Mouse (Mus musculus) C2C12 (cell line): Measurements from ENCODE around the gene Igfn1. TPM values are rescaled to one million over a fixed set of nuclear protein-coding genes. Genes with fewer than 3 reads are reported as not detected.
A peak's percentile ranks its signal among the peaks of the same experiment; 100 is the strongest.

ENCODE experiments used
- H3K27me3 ChIP-seq: one replicate; pipeline ENCODE4 v1.6.1; 2011; ENCODE audit not compliant: control insufficient read depth, insufficient read depth, insufficient read length
- H3K36me3 ChIP-seq: one replicate; pipeline ENCODE4 v1.6.1; 2011; ENCODE audit not compliant: control insufficient read depth, insufficient read depth
- H3K4me3 ChIP-seq: one replicate; pipeline ENCODE4 v1.5.1; 2011; ENCODE audit warnings: mild to moderate bottlenecking, control low read depth; ENCODE audit not compliant: poor library complexity, insufficient read depth, severe bottlenecking
- H3K79me2 ChIP-seq: one replicate; pipeline ENCODE4 v1.6.1; 2011; ENCODE audit not compliant: control insufficient read depth, insufficient read depth
- H3K79me3 ChIP-seq: one replicate; pipeline ENCODE4 v1.6.1; 2011; ENCODE audit warnings: low read depth, control low read depth
- H3ac ChIP-seq: one replicate; pipeline ENCODE3; 2011; ENCODE audit warnings: low read depth; ENCODE audit not compliant: control insufficient read depth, insufficient read length
- CEBPB ChIP-seq: IDR thresholded peaks from one replicate; pipeline ENCODE4 v1.6.1; 2011; ENCODE audit warnings: low read depth, mild to moderate bottlenecking, control low read depth, moderate library complexity
- CTCF ChIP-seq: IDR thresholded peaks from one replicate; pipeline ENCODE4 v1.5.1; 2011; ENCODE audit not compliant: control insufficient read depth, insufficient read depth, insufficient read length
- FOSL1 ChIP-seq: IDR thresholded peaks from one replicate; pipeline ENCODE4 v1.8.0; 2011; ENCODE audit warnings: mild to moderate bottlenecking, low read length; ENCODE audit not compliant: poor library complexity, insufficient read depth, severe bottlenecking
- MAX ChIP-seq: IDR thresholded peaks from one replicate; pipeline ENCODE4 v1.6.1; 2011; ENCODE audit warnings: mild to moderate bottlenecking, control low read depth
- MYOD1 ChIP-seq: IDR thresholded peaks from one replicate; pipeline ENCODE4 v1.6.1; 2011; ENCODE audit warnings: low read depth; ENCODE audit not compliant: control insufficient read depth, insufficient read length
- MYOG ChIP-seq: IDR thresholded peaks from one replicate; pipeline ENCODE4 v1.6.1; 2011; ENCODE audit not compliant: control insufficient read depth, insufficient read length; ENCODE audit errors: extremely low read depth
- USF1 ChIP-seq: IDR thresholded peaks from one replicate; pipeline ENCODE4 v1.6.1; 2011; ENCODE audit warnings: low read depth, mild to moderate bottlenecking, control low read depth, moderate library complexity
- polyA plus RNA-seq: library from polyadenylated mRNA; unstranded; fragments of >200 nt; fragmentation: generic; extraction: Trizol; gene quantifications from one replicate; pipeline ENCODE4 v1.2.1, GENCODE M21; 2012; ENCODE audit warnings: missing spikeins

Igfn1 gene
- polyA plus RNA-seq, 1 experiment = 0.06 TPM

DNA sequence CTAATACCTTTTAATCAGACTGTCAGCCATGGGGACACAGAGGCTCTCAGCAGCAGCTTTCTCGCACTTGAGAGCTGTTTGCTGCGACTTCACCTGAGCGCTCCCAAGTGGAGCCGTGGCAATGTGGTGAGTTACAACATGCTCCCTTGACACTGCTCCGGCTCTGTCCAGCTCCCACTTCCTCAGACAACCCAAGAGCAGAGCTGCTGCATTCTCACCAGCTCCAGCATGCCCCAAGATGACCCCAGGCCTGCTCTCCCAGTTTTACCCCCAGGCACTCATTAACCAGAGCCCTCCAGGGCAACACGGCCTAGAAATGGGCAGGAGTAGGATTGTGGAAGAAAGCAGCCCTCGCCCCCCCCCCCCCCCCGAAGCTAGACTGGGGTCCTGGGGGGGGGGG, 25.6 kb upstream of the Igfn1 start:
- H3K79me2 ChIP-seq = no peaks in the 10 kb centered on the region
- H3K36me3 ChIP-seq = no peaks in the 10 kb centered on the region
- H3K27me3 ChIP-seq = no peaks in the 10 kb centered on the region
- no peaks in the 10 kb centered on the region for H3K79me3 ChIP-seq
- no peak for TF ChIP-seq FOSL1
- no peak for TF ChIP-seq MAX
- no peak for TF ChIP-seq MYOD1
- TF ChIP-seq CEBPB = no peak
- no peak for TF ChIP-seq USF1
- no peak for TF ChIP-seq MYOG
- no peak for TF ChIP-seq CTCF
- H3K4me3 ChIP-seq = no peak overlapping the region
- no peak overlapping the region for H3ac ChIP-seq

DNA sequence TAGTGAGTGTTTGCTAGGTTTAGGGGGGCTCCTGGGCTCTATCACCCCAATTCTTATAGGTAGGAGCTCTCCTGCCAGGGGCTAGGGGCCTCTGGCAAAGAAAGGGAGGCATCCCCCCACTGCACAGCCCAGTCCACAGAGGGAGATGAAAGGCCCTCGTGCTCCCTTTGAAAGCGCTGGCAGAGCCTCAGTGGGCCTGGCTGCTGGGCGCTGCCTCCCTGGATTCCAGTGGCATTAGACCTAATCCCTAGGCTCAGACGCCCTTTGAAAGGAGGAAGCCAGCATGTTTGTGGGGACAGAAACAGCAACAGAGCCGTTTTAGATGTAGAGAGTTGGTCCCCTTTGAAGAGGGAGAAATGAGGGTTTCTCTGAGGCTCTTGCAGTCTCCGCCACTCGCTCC, 24.1 kb upstream of the Igfn1 start:
- TF ChIP-seq MAX (no peak), CTCF (no peak), USF1 (no peak), CEBPB (no peak), FOSL1 (no peak), MYOG (no peak), MYOD1 (no peak)
- Histone ChIP-seq H3K27me3 (no peaks in the 10 kb centered on the region), H3ac (no peak overlapping the region), H3K36me3 (no peaks in the 10 kb centered on the region), H3K4me3 (no peak overlapping the region), H3K79me3 (no peaks in the 10 kb centered on the region), H3K79me2 (no peaks in the 10 kb centered on the region)

GRCm38 (mm10) chr1:136018390-136019189, 12.4 kb upstream of the Igfn1 start:
- H3ac ChIP-seq = peak overlapping the region; percentile 89
- no peaks in the 10 kb centered on the region for H3K36me3 ChIP-seq
- no peaks in the 10 kb centered on the region for H3K79me2 ChIP-seq
- H3K4me3 ChIP-seq = peak overlapping the region; percentile 56
- no peak for TF ChIP-seq CTCF
- TF ChIP-seq FOSL1 = no peak
- no peak for TF ChIP-seq USF1
- no peak for TF ChIP-seq MYOD1
- no peak for TF ChIP-seq MAX
- TF ChIP-seq CEBPB = no peak
- TF ChIP-seq MYOG = no peak
- H3K27me3 ChIP-seq = no peaks in the 10 kb centered on the region
- no peaks in the 10 kb centered on the region for H3K79me3 ChIP-seq

DNA sequence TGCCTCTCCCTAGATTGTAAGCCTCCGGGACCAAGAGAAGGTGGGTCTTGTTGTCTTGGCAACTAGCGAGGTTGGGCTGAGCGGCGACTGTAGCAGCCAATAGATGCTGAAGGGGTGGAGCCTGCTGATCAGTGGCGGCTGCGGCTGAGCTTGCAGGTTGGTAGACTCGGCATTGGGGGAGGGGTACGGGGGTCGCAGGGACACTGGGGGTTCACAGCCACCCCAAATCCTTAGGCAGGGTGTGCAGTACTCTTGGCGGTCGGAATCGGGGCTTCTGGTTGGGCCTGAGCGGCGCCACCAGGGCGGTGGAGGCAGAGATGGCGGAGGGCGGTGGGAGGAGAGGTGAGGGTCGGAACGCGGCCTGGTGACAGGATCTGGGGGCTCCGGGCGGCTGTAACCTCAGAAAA, 11.8 kb upstream of the Igfn1 start:
- Histone ChIP-seq H3ac (peak overlapping the region; percentile 89), H3K4me3 (peak overlapping the region; percentile 56), H3K79me3 (no peaks in the 10 kb centered on the region), H3K36me3 (no peaks in the 10 kb centered on the region), H3K79me2 (no peaks in the 10 kb centered on the region), H3K27me3 (no peaks in the 10 kb centered on the region)
- TF ChIP-seq MYOD1 (no peak), CTCF (no peak), CEBPB (no peak), MYOG (no peak), FOSL1 (no peak), MAX (no peak), USF1 (no peak)

- H3K27me3 ChIP-seq = no peaks in the 10 kb centered on the region
- no peaks in the 10 kb centered on the region for H3K79me3 ChIP-seq
- TF ChIP-seq CEBPB (no peak), MYOG (no peak), FOSL1 (no peak), USF1 (no peak), MYOD1 (no peak), MAX (no peak), CTCF (no peak)
- H3ac ChIP-seq = no peak overlapping the region
- H3K79me2 ChIP-seq = no peaks in the 10 kb centered on the region
- no peak overlapping the region for H3K4me3 ChIP-seq
- H3K36me3 ChIP-seq = no peaks in the 10 kb centered on the region
Observed at GRCm38 (mm10) chr1:136017307-136017706, 11.2 kb upstream of the Igfn1 start.
